Mouse (Mus musculus) spleen, adult 2 months (tissue): Measurements from ENCODE around the gene Egfr. TPM values are rescaled to one million over a fixed set of nuclear protein-coding genes. Genes with fewer than 3 reads are reported as not detected.
A peak's percentile ranks its signal among the peaks of the same experiment; 100 is the strongest.

Experiments used
- DNase-seq, 2 experiments: peaks; one replicate each; pipeline versions ENCODE4 v3.0.0 to v3.0.0-alpha.2; 2012 to 2021; ENCODE audit warnings: low spot score in 2 of 2, low read depth in 1 of 2
- H3K27ac ChIP-seq: fragments of 200-500 bp; 2 replicates; pipeline ENCODE4 v1.5.1; 2012; ENCODE audit warnings: low read length, inconsistent platforms; ENCODE audit not compliant: insufficient read depth
- H3K27me3 ChIP-seq: fragments of 200-500 bp; 2 replicates; pipeline ENCODE4 v1.6.1; 2012; ENCODE audit warnings: mild to moderate bottlenecking, moderate library complexity, low read length, inconsistent platforms; ENCODE audit not compliant: control insufficient read depth, insufficient read depth
- H3K36me3 ChIP-seq: fragments of 200-500 bp; 2 replicates; pipeline ENCODE4 v1.6.1; 2012; ENCODE audit warnings: mild to moderate bottlenecking, low read length, inconsistent platforms; ENCODE audit not compliant: control insufficient read depth, insufficient read depth
- H3K4me1 ChIP-seq: fragments of 200-500 bp; 2 replicates; pipeline ENCODE4 v1.6.1; 2011; ENCODE audit warnings: inconsistent platforms; ENCODE audit not compliant: control insufficient read depth, insufficient read depth, insufficient read length
- H3K4me3 ChIP-seq: fragments of 200-500 bp; 2 replicates; pipeline ENCODE4 v1.5.1; 2011; ENCODE audit warnings: mild to moderate bottlenecking, inconsistent platforms; ENCODE audit not compliant: insufficient read depth, insufficient read length; ENCODE audit errors: extremely low read depth
- CTCF ChIP-seq: fragments of 200-500 bp; IDR thresholded peaks from 2 replicates; pipeline ENCODE4 v1.5.1; 2011; ENCODE audit warnings: mild to moderate bottlenecking, inconsistent platforms; ENCODE audit not compliant: insufficient read depth, insufficient read length, insufficient replicate concordance; ENCODE audit errors: extremely low read depth
- POLR2A ChIP-seq: fragments of 200-500 bp; IDR thresholded peaks from 2 replicates; pipeline ENCODE4 v1.6.1; 2011; ENCODE audit warnings: low read depth, low read length, inconsistent platforms
- WGBS: fragments of 180-500 bp; shearing (Covaris S2); methylation state at CpG from one replicate; pipeline ENCODE4 v1.1.7; 2018; 5-methylcytosine and 5-hydroxymethylcytosine counted together
- polyA plus RNA-seq: library from polyadenylated mRNA; depleted of rRNA; stranded (reverse); fragments of >200 nt; gene quantifications from 2 replicates; pipeline ENCODE4 v1.2.3, GENCODE M21; 2012; rRNA removed

The Egfr gene
- polyA plus RNA-seq, 1 experiment: 2.2 TPM

DNA sequence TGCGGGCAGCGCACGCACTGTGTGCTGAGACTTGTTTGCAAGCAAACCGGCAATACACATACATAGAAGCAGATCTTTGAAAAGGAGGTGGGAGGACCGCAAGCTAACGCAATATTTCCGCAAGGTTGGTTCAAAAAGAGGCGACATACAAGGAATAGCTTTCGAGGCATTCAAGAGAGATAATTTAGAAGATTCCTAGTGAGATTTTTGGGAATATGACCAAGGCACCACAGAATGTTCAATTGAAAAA, 199.7 kb downstream of the Egfr start:
- no peaks in the 10 kb centered on the region for H3K36me3 ChIP-seq
- H3K4me1 ChIP-seq: peaks cover 2% of the 10 kb centered on the region
- no peak overlapping the region for H3K27ac ChIP-seq
- H3K27me3 ChIP-seq: no peaks in the 10 kb centered on the region
- H3K4me3 ChIP-seq: peak overlapping the region; percentile 83
- no peak for DNase-seq
- WGBS: under 1% methylated on average over 9 of the region's 9 CpGs
- no peak for TF ChIP-seq CTCF
- no peak for TF ChIP-seq POLR2A

DNA sequence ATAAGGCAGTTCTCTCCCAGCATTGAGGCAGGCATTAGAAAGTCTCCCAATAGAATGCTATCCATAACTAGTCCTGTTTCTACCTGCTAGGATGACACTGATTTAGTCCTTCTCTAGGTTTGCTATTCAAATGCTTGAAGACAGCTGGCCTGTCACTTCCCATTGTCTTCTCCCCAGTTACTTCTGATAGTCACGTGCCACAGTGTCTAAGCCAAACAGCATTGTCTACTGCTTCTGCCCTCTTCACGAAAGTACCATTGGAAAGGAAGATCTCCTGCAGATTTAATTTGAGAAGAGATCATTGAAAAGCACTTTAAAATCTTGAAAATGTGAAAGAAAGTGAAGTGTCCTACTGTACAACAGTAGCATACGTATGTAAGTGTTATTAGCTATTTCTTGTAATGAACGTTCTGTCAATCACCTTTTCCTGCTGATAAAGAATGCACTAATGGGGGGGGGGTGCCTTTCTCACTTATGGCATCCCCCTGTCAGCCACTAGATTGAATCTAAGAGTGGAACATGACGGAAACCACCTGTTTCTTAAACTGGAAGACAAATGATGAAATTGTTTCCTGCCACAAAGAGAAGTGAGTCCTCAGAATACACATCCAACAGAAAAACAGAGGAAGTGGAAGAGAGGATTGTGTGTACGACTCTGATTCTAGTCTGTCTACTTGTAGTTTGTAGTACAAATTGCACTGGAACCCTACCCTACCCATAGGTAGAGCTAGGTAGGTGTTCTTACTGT, 204.3 kb downstream of the Egfr start:
- DNase-seq: peak in 1 of 2 experiments; percentile 48
- Histone ChIP-seq H3K27ac (no peak overlapping the region; the same call in 1 of the 2 replicates), H3K27me3 (no peaks in the 10 kb centered on the region), H3K4me3 (no peak overlapping the region), H3K36me3 (no peaks in the 10 kb centered on the region), H3K4me1 (peaks cover 9% of the 10 kb centered on the region)
- TF ChIP-seq CTCF: no peak
- TF ChIP-seq POLR2A: no peak
- 17% methylated on average over 6 of the region's 6 CpGs for WGBS

DNA sequence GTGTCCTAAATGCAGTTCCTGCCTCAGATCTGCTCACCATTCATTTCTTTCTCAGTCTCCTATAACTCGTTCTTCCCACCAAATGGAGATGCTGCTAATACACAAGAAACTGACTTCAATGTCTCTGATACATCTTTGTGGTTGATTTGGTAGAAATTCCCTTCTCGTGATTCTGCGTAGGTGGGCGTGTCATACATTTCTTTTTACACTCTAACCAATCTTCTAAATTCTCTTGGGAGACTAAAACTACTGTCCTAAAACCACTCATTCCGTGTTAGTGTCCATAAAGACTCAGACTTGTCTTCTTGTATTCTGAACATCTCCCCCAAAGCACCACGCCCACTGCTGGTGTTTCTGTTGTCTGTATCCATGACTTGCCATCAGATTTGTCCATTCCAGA, 205.0 kb downstream of the Egfr start:
- 47% methylated on average over 6 of the region's 6 CpGs for WGBS

DNA sequence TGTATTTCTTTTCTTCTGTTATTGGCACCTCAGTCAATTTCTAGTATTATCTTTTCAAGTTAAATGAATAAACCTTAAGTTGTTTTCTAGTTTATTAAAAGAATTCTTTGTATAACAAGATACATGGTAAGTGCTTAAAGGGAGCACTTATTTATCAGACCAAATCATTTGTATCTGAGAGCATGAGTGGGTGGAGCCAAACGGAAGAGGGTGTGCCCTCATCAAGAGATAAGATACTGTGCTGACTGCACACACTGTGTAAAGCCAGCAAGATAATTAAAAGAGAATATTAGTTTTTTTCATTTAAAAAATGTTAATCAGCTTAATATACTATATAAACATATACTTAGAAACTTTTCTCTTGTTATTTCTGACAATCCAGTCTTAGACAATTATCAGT, 206.5 kb downstream of the Egfr start:
- peaks cover 9% of the 10 kb centered on the region for H3K4me1 ChIP-seq
- H3K36me3 ChIP-seq: no peaks in the 10 kb centered on the region
- no peak overlapping the region for H3K4me3 ChIP-seq
- H3K27me3 ChIP-seq: no peaks in the 10 kb centered on the region
- 80% methylated on average over 1 of the region's 1 CpGs for WGBS
- no peak for DNase-seq
- H3K27ac ChIP-seq: no peak overlapping the region
- TF ChIP-seq CTCF (no peak), POLR2A (no peak)

More for the DNA sequence above, 205.0 kb downstream of the Egfr start:
- H3K36me3 ChIP-seq: no peaks in the 10 kb centered on the region
- peaks cover 9% of the 10 kb centered on the region for H3K4me1 ChIP-seq
- H3K27ac ChIP-seq: peak overlapping the region; percentile 38; the same call in 1 of the 2 replicates
- TF ChIP-seq CTCF (no peak), POLR2A (no peak)
- no peak overlapping the region for H3K4me3 ChIP-seq
- no peak for DNase-seq
- H3K27me3 ChIP-seq: no peaks in the 10 kb centered on the region

Other genes with a start within 250 kb of the Egfr start
- gene Sec61g, start 243.7 kb upstream of the Egfr start, polyA plus RNA-seq: 4.2 and 6.6 TPM in 2 replicates
- 0.94 and 1.2 TPM in 2 replicates for gene Fbxo48, start 199.2 kb downstream of the Egfr start, polyA plus RNA-seq